Mouse (Mus musculus): ENCODE data around the gene Enox1.

The Enox1 gene

DNA sequence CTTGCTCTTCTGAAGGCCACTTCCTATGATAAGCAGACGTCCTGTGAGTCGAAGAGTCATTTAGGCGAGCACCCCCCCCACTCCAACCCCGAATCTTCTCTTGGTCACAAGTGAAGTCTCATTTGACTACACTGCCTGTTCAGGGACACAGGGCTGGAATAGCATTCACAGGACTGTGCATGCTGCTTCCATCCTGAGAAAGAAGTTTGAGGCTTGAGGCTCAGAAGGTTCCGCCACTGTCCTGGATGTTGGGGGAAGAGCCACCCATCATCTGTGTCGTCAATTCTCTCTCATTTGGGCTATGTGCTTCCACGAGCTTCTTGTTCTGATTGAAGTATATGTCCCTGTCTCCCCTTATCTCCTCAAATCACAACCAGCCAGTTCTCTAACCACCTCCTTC is 220.2 kb downstream of the Enox1 start:
- no peak for DNase-seq

DNA sequence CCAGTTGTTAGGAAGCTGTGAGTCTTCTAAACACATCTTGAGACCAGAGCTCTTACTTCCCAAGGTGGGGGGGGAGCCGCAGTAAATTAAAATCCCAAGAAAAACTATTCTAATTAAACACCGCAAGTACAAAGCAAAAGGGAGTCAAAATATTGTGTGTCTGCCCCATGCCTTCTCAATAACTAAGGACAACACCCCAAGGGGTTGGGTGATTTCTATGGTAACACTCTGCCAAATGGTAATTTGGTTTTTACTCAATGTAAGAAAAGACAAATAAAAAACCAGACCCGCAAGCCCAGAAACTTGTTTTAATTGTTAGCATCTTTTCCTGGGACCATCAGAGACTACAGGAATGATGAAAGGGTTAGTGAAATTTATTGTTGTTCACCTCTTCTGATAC is 220.9 kb downstream of the Enox1 start:
- DNase-seq, result no peak

DNA sequence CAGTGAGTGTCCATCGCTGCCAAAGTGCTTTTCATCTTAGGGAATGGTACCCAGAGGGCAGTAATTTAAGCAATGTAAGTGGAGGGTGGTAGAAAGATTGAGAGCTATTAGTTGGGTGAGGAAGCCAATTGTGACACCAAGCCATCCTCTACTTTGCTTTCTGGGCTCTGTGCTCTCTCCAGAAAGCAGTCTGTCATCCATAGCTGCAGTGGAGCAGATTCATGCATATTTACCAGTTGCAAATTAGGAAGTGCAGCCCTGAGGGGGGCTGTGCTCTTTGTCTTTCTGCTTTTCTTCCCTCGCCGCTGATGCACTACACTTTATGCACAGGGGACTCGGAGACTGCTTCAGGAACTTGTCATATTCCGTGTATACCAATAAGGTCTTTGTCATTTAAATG is 221.3 kb downstream of the Enox1 start:
- no peak for DNase-seq

DNA sequence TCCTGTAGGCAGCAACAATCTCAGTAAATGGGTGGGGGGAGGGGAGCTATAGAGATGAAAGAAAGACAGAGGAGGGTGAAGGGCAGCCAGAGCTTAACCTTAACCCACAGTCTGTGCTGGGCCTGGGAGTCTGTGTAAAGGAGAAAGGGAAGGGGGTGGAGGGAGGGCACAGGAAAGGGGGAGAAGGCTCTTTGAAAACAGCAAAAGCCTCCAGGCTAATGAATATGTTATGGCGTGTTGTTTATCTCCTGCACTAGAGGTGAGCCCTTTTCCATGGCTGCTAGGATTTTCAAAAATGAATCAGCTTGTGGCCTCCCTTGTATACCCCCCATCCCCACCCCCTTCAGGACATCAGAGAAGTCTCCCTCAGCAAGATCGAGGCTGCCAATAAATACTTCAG is 225.0 kb downstream of the Enox1 start:
- DNase-seq, result no peak

DNA sequence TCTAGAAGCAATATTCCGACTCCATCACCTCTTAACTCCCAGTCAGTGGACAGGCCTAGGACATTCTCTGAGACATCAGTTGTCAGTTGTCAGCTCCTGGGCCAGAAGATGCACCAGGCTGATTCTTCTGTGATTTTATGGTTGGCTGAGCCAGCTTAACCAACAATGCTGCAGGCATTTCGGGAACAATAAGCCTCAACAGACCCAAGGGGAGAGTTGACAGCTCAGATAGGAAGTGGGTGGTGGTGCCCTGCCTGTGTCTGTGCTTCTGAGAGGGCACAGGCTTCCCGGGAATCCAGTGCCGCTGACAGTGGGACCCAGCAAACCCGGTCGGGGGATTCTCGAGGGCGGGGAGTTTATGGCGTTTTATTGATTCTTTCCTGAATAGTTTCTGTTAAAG is 229.1 kb downstream of the Enox1 start:
- DNase-seq, result no peak

DNA sequence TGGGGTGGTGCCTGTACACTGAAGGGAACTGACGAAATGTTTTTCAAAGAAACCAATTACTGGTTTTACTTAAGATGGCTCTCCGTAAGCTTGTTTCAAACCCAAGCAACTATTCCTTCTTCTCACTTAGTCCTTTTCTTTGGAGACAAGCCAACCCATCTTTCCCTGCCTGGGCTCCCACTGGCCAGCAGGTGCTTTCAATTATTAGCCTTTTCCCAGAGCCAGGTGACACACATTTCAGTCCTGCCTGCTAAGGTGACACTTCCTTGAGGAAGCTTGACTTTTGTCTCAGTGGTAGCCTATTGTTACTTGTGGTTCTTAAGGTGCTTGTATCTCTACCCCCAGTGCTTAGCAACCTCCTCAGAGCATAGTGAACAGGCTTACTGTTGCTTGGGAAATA is 231.3 kb downstream of the Enox1 start:
- no peak for DNase-seq

DNA sequence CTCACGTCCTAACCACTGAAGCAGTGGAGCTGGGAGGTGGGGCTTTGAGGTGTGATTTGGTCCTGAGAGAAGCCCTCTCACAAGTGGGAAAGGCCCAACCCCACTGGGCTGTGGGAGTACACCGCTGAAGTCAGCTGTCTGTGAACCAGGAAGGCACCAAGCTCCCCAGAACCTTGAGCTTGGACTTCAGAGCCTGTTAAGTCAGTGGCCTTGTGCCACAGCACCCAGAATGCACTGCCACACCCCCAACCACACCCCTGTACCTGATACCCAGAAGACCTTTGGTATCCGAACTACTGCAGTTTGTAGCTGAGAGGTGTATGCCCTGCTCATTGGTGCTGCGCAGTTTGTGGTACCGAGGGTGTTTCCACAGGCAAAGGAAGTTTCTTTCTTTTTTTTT is 232.7 kb downstream of the Enox1 start:
- no peak for DNase-seq

DNA sequence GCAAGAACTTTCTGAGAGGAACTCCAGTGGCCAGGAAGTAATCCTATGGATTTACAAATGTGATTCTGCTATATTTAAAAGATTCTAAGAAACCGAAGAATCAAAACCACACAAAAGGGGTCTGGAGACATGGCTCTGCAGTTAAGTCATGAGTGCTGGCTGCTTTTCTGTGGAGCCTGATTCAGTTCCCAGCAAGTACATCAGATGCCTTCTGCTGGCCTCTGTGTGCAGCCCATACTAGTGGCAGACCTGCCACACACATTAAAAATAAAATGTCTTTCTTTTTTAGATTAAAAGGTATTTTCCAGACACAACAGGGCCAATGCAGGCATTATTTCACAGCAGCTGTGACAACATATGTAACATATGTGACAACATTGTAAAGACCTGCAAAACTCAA is 235.9 kb downstream of the Enox1 start:
- no peak for DNase-seq

DNA sequence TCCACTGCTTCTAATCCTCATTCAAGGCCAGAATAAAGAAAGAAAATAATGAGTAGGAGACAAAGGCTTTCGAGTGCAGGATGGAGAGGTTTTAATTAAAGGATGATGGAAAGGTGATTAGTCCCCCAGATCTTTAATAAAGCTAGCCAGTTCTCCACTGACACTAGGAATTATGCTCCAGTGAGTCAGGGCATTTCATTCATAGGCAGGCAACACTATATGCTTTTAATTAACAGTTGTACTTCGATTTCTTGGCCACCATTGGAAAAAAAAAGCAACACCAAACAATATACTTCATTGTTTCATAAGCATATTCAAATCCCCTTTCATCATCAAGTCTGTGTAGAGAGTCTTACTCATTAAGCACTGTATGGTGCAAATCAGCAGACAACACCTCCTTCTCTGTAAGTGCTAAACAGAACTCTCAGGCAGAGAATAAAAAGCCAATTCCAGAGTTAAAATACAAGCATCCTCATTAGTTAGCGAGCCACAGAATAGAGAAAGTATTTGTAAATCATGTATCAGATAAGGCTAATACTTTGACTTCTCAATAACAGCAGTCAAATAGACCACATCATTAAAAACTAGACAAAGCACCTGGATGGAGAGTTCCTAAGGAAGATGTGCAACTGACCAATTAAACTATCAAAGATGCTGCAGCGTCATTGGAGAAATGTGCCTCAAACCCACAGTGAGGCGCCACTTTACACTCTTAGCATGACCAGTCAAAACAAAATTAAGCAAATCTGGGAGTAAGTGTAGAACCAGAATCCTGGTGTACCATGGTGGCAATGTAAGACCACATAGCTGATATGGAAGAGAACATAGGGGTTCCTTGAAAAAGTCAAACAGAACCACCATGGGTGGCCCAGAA is 249.9 kb downstream of the Enox1 start:
- no peak for DNase-seq

DNA sequence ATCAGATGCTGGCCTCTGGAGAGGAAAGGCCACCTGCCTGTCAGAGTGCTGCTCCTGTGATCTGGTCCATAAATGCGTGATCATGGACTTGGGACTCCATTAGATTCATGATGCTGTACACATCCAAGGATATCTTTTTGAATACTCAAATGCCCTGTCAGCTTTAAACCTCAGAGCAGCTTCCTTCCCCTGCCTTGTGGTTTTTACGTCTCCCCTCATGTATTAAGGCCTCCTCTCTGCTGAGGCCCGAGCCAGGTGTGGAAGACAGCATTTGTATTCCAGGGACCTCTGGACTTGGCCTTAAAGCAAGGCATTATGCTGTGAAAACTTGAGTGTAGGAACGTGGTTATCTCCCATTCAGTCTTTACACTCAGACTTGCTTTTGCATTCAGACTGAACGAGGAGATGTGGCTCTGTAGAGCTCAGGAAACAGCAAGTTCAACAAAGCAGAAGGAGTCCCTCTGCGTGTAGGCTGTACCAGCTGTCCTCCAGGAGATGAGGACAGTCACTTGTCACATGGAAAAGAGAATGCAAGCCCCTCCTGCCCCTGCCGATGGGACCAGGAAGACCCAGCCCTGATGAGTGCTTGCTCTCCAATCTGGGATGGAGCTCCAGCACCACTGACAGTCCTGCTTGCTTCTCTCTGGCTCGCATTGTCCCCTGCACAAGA is 252.8 kb downstream of the Enox1 start:
- DNase-seq, result no peak

DNA sequence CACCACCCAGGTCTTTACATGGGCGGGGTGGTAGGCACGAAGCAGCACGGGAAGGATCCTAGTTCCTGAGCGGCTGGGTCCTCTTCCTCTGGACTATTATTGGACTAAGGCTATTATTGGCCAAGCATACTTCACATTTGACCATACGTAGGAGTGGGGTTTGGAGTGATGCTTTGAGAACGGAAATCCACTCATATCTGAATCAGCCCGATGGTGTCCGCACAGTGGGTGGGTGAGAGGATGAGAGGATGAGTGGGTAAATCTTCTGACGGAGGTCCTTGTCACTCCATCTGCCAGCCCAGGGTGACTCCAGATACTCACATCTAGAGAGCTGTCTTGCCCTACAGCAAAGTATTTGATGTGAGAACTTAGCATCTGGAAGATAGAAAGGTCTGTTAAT is 253.8 kb downstream of the Enox1 start:
- no peak for DNase-seq

DNA sequence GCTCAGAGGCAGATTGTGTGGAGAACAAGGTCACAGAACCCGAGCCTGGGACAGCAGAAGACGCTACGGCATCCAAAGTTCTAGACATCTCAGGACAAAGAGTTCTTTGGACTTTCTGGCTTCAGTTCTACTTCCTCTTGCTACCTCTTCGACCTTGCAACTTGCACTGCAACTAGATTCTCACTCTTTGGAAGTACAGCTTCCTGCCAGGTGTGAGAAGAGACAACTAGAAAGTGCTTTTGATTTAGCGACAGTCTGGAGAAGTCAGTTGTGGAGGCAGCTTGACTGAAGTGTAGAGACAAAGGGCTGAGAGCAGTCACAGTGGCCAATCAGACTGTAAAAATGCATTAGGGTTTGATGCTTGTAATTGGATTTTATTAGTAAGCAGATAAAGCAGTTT is 256.5 kb downstream of the Enox1 start:
- DNase-seq, result no peak

DNA sequence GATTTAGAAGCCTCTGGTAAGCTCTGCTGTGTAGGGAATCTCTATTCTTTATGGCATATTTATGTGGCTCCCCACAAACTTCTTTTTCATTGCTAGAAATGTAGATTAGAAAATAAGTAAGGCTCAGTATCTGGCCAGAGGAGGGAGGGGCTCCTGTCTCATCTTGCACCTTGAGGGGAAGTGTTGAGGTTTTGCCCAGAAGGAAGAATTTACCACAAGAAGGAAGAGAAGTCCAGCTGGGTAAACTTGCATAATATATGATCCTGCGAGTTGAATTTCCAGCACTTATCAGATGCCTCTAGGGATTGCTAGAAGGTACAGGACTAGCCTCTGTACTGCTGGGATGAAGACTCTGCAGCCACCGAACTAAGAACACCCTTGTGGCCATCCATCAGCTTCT is 259.8 kb downstream of the Enox1 start:
- no peak for DNase-seq

DNA sequence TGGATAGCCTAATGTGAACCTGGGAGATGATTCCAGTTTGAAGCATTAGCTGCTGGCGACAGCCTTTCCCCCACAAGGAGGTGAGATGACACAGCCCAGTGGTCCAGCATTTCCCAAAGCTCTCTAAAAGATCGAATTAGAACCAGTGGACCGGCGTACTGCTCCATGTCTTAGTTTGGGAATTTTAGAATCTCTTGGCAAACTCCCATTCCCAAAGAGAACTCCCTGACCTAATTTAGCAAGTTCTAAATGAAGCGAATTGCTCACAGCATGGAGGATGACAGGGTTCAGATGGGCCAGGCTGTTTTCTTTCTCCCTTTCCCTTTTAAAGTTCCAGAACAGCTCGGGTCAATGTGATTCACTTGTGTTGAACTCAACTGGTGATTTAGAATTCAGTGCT is 264.5 kb downstream of the Enox1 start:
- DNase-seq, result no peak

DNA sequence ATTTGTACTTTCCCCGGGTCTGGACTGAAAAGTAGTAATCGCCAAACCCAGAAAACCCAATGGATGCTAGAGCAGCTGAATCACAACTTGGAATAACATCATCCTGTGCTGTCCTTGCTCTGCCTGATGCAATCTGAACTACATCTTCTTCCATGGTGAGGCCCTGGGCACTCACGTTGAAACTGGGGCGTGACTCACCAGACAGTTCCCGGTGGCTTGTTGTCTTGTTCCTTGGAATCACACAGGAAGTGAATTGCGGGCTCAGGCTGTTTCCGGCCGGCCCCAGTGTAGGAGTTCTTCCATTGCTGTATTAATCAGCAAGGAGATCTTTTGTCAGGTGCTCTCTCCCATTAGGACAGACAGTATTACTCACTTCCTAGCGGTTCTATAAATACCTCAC is 266.6 kb downstream of the Enox1 start:
- DNase-seq, result no peak

DNA sequence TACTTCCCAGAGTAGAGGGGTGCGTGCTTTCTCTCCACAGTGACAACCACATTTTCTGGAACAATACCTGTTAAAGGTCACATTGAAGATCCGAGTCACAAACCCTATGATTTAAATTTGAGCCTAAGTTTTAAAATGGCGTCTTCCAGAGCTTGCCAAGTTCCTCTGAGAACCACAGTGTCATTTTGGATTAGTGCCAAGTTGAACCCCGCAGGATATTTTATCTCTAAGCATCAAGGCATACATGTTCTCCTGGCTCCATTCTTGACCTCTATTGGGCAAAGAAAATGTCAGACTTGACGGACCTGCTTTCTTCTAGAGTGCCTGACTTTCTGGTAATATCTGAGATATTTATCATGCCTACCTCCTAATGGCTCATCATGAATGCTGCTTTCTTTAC is 282.9 kb downstream of the Enox1 start:
- no peak for DNase-seq

DNA sequence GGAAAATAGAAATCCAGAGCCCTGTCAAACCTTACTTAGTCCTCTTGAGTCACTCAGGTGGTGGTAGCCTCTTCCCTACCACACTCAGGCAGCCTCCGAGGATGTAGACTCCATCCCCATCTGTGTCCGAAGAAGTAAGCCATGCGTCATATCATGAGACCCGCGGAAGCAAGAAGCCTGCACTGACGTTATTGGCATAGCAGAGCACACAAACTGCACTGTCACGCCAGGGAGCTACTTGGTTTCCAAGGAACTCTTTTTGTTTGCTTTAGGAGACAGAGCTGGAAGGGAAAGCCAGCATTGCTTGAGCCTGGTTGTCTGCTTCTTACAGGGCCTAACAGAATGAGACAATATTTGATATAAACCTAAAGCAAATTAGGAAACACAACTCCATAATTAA is 284.2 kb downstream of the Enox1 start:
- DNase-seq, result no peak

DNA sequence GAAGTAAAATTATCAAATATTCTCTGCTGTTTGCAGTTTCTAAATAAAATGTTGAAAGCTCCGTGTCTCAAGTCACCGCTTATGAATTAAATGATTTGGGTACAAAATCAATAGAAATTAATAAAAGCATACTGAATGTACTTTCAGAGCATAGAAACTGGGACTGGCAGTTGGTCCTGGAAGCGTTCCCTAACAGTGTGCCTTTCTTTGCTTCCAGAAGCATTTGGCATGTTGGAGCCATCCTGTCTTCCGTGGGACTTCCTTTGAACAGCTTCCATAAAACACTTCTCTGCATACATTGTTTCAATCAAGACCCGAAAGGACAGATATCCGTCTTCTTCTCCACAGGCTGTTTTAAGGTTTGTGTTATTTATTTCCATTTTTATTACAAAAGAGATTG is 285.0 kb downstream of the Enox1 start:
- DNase-seq, result no peak

DNA sequence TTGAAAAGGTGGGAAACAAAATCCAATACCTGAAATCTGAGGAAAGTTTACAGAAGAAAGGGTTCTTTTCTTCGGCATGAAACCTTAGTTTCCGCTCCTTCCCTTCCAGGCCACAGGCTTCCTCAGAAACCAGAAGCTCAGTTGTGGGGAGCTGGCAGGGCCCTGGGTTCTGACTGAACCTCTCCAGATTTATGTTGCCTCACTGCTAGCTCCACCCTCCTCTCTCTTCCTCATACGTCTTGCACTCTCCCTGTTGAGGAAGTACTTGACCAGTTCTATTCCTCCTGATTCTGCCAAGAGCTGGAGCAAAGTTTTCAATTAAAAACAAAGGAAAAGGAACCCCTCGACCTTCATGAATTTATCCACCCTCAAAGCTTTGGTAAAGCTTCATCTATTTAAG is 291.4 kb downstream of the Enox1 start:
- DNase-seq, result no peak

DNA sequence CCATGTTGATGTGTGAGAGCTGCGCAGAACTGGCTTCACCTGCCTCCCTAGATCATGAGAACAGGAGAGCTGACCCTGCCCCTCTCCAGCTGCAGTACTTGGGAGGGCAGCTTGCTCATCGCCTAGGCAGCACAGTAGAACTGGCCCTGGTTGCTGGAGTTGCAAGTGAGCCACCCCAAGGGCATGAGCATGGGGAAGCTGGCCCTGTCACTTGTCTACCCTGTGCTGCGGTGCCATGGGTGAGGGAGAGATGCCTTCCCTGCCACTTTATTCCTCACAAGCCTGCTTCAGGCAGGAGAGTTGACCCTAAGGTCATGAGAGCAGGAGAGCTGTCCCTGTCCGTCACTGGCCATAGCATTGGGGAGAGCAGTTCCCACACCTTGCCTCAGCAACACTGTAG is 295.4 kb downstream of the Enox1 start:
- no peak for DNase-seq

DNA sequence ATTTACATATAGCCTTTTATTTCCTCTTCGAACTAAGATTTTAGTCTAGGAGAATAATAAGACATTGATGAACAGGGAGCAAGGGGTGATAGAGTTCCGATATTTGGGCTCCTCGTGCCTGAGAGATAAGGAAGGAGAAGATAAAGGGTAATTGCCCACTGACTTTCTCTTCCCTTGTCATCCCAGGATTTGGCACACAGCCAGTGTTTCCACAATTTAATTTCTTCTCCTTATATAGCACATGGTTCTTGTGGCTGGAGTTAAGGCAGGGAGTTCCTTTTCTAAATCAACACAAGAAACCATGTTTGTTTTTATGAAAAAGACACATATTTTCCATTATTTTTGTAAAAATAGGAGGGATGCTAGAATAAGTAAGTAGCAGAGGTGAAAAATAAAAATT is 299.5 kb downstream of the Enox1 start:
- no peak for DNase-seq

DNA sequence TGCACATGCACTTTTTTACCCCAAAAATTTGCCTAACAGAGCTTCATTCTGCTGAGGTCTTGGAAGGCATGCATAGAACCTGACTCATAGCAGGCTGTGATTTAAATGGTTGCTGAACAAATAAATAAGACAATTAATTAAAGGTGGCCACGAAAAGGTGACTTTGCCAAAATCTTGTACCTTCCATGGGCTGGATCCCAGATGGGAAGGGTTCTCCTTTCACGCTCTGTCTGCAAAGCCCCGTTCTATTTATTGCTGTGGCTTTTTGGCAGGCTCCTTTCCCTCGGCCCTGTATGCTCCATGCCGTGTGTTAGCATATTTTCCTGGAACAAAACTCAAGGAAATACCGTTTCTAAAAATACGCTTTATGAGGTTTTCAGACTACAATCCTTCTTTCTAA is 300.3 kb downstream of the Enox1 start:
- DNase-seq, result no peak

DNA sequence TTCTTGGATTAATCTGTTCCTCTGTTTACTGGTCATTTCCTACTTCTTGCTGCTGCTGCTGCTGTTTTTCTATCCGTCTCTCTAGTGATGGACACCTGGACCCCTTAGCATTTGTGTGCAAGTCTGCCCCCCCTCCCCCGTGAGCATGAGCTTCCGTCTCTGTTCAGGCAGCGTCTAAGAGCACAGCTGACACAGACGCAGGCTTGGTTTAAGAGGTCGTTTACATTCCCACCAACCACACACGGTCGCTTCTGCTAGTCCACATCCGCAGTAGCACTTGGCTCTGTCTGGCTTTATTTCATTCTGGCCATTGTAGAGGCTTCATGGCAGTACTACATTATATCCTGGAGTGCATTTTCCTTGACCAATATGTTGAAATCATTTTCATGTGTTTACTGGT is 301.7 kb downstream of the Enox1 start:
- DNase-seq, result no peak

DNA sequence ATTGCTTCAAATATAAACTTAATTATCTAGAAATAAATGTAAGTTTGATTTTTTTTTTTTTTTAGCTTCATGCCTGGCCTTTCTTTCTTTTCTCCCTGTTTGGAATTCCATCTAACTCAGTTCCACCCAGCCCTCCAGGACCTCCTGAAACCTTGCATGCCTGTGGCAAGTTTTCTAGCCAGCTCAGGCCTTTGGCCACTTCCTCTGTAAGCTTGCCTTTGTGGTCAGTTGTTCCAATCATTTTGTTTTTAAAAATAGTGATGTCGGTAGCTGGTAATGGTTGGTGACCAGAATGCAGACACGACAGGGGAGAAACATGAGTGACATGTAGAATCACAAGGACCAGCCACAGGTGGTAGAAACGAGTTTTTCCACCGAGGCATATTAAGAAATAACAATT is 307.4 kb downstream of the Enox1 start:
- DNase-seq, result no peak

DNA sequence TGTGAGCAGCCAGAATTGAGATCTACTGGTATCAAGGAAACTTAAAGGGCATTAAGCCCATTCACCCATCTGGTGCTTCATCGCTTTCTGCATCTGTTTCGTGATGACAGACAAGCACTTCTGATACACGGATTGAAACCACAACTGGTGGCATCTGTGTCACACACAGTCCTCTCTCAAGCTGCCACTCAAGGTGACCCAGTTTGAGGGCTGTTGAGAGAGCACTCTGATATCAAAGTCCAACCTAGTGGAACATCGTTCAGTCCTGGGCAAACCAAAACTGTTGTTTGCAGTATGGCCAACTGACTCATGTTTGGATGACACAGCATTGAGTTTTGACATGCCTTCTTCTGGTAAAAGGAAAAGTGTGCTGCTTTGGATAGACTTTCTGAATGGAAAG is 308.2 kb downstream of the Enox1 start:
- DNase-seq, result no peak

All from kidney, adult 11 months (tissue).